ENCODE assay signal across 17 mouse cellular contexts in the genomic region with DNA sequence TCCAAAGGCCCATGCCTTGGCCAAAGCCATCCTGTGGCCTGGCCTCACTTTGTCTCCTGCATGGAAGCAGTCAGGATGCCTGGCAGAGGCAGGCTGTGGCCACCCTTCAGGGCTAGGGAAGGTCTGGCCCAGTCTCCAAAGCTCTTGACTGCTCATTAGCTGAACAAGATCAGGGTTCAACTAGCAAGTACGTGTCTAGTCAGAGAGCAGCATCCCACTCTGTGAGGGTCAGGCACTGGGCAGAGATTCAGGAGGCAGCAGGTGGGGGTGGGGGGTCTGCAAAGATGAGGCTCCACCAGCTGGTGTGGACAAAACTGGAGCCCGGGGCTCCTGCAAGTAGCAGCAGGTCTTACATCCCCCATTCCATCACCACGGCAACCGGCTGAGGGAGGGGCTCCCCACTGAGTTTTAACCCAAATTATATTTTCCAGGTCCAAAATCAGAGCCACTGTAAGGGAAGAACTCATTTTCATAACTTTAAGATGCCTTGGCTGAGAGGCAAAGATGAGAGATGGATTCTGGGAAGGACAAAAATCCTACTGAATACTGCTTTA. TPM values are rescaled to one million over a fixed set of nuclear protein-coding genes. Genes with fewer than 3 reads are reported as not detected.
DNase-seq lines count a peak whose midpoint lies in the region; ATAC-seq and TF ChIP-seq lines count a peak whose summit lies in the region.
"Had no signal": no experiment of that assay in that cellular context is flagged by ENCODE, and none has a peak within 500 bp of the region (broad histone marks: within the 10 kb centered on the region; RNA-seq: fewer than 3 reads in every experiment).

No protein-coding gene starts in this region.

- H3K4me3 ChIP-seq in midbrain, embryonic 16.5 days (ENCODE audit: low read depth, low read length) = no peak overlapping the region
- H3K4me3 ChIP-seq in intestine, postnatal 0 days (ENCODE audit: low read depth, low read length) = no peak overlapping the region
- no peak overlapping the region for H3K4me3 ChIP-seq in thymus, adult 2 months (ENCODE audit: control insufficient read depth, insufficient read depth, low read length)
- H3K4me3 ChIP-seq: embryonic facial prominence, embryonic 13.5 days; gastrocnemius, adult 2 months; heart, embryonic 12.5 days; myocyte had no signal

- no peaks in the 10 kb centered on the region for H3K9me3 ChIP-seq in midbrain, embryonic 16.5 days (replicated peaks; ENCODE audit: control insufficient read depth, low read length, poor library complexity, severe bottlenecking)
- H3K9me3 ChIP-seq in intestine, postnatal 0 days (ENCODE audit: control insufficient read depth) = no peaks in the 10 kb centered on the region
- H3K9me3 ChIP-seq: embryonic facial prominence, embryonic 13.5 days; heart, embryonic 12.5 days had no signal

- peak; percentile 3 for DNase-seq in adrenal gland, postnatal 25 days
- no peak for DNase-seq in adrenal gland, postnatal 14 days
- DNase-seq in left cerebral cortex, postnatal 14 days (ENCODE audit: low spot score in 2 of 2) = peak; percentile 20 to 51
- DNase-seq in left cerebral cortex, adult 18-20 months (ENCODE audit: low spot score in 2 of 2) = no peak
- peak; percentile 80 to 81 for DNase-seq in cerebellum, postnatal 36 days
- no peak for DNase-seq in thymus, adult 2 months
- DNase-seq: gastrocnemius, adult 2 months; kidney, postnatal 36 days; lung, postnatal 36 days; thymus, postnatal 14 days had no signal

- no peaks in the 10 kb centered on the region for H3K36me3 ChIP-seq in midbrain, embryonic 16.5 days (ENCODE audit: control insufficient read depth, insufficient read depth, low read length)
- no peaks in the 10 kb centered on the region for H3K36me3 ChIP-seq in intestine, postnatal 0 days (ENCODE audit: control insufficient read depth, insufficient read depth)
- H3K36me3 ChIP-seq in thymus, adult 2 months (ENCODE audit: control insufficient read depth, insufficient read depth, low read length) = no peaks in the 10 kb centered on the region
- H3K36me3 ChIP-seq: embryonic facial prominence, embryonic 13.5 days; heart, embryonic 12.5 days had no signal

- intact Hi-C loops in left cerebral cortex, postnatal 14 days (cut with DNase I) = no loop called here

- H3K27ac ChIP-seq in midbrain, embryonic 16.5 days (ENCODE audit: low read length) = peak overlapping the region; percentile 65
- no peak overlapping the region for H3K27ac ChIP-seq in intestine, postnatal 0 days (ENCODE audit: low read depth, low read length)
- H3K27ac ChIP-seq in thymus, adult 2 months (ENCODE audit: control insufficient read depth, insufficient read depth, low read length) = no peak overlapping the region
- H3K27ac ChIP-seq: embryonic facial prominence, embryonic 13.5 days; gastrocnemius, adult 2 months; liver, embryonic 14.5 days had no signal

- H3K9ac ChIP-seq in midbrain, embryonic 16.5 days (ENCODE audit: low read depth, low read length) = peak overlapping the region; percentile 40; the same call in 1 of the 2 replicates
- no peak overlapping the region for H3K9ac ChIP-seq in intestine, postnatal 0 days (ENCODE audit: low read depth, low read length)
- H3K9ac ChIP-seq: embryonic facial prominence, embryonic 13.5 days; heart, embryonic 12.5 days; liver, embryonic 14.5 days had no signal

- no peak overlapping the region for H3K4me2 ChIP-seq in midbrain, embryonic 16.5 days (ENCODE audit: low read length)
- H3K4me2 ChIP-seq in intestine, postnatal 0 days (replicated peaks; ENCODE audit: low read depth) = no peak overlapping the region
- H3K4me2 ChIP-seq: embryonic facial prominence, embryonic 13.5 days; heart, embryonic 12.5 days had no signal

- WGBS in midbrain, embryonic 16.5 days = 23% methylated on average over 4 of the region's 4 CpGs
- WGBS in intestine, postnatal 0 days = 74% methylated on average over 4 of the region's 4 CpGs
- 84% methylated on average over 4 of the region's 4 CpGs for WGBS in thymus, adult 2 months

- peaks cover 9% of the 10 kb centered on the region for H3K4me1 ChIP-seq in midbrain, embryonic 16.5 days (ENCODE audit: control insufficient read depth, insufficient read depth, low read length)
- H3K4me1 ChIP-seq in intestine, postnatal 0 days (replicated peaks; ENCODE audit: control insufficient read depth, insufficient read depth, low read length) = no peaks in the 10 kb centered on the region
- H3K4me1 ChIP-seq in thymus, adult 2 months (replicated peaks; ENCODE audit: control insufficient read depth, insufficient read depth, low read length) = no peaks in the 10 kb centered on the region
- H3K4me1 ChIP-seq: heart, embryonic 12.5 days had no signal

- TF ChIP-seq POLR2A in thymus, adult 2 months (IDR thresholded peaks at IDR 0.05; ENCODE audit: control insufficient read depth, extremely low read depth, insufficient read depth, low read length, poor library complexity) = no peak

- no peak for TF ChIP-seq CTCF in intestine, postnatal 0 days (IDR thresholded peaks at IDR 0.05; ENCODE audit: low read depth)
- no peak for TF ChIP-seq CTCF in thymus, adult 2 months (IDR thresholded peaks at IDR 0.05; ENCODE audit: borderline replicate concordance, control insufficient read depth, extremely low read depth, insufficient read depth, low read length, poor library complexity)

- H3K27me3 ChIP-seq in midbrain, embryonic 16.5 days (ENCODE audit: control insufficient read depth, insufficient read depth, low read depth, low read length) = no peaks in the 10 kb centered on the region
- H3K27me3 ChIP-seq in intestine, postnatal 0 days (replicated peaks; ENCODE audit: control insufficient read depth, insufficient read depth, low read length) = no peaks in the 10 kb centered on the region
- no peaks in the 10 kb centered on the region for H3K27me3 ChIP-seq in thymus, adult 2 months (ENCODE audit: control insufficient read depth, insufficient read depth, low read length)
- H3K27me3 ChIP-seq: embryonic facial prominence, embryonic 13.5 days had no signal

- ATAC-seq in midbrain, embryonic 16.5 days = peak; percentile 69; the same call in 1 of the 2 replicates
- ATAC-seq in intestine, postnatal 0 days = no peak

RNA-seq across cellular contexts. Expression of a gene that starts 5.7 kb away (rescaled TPM):
- not detected in 2 replicates for total RNA-seq in adrenal gland, postnatal 25 days (2021)
- total RNA-seq in adrenal gland, postnatal 14 days (2021) = 0.11 and 0.34 TPM in 2 replicates
- total RNA-seq in left cerebral cortex, postnatal 14 days (2021) = under 1 TPM; 0.17 to 0.33 TPM
- total RNA-seq in left cerebral cortex, adult 18-20 months (2021) = under 1 TPM in 1 of 2 experiments, not detected in 1; 0.19 TPM
- polyA plus RNA-seq in midbrain, embryonic 16.5 days (2015; fragmentation: Nextera tagmentation; extraction: Ambion mirVana) = 34.3 and 34.5 TPM in 2 replicates
- 1.0 and 1.2 TPM in 2 replicates for polyA plus RNA-seq in intestine, postnatal 0 days (2015; fragmentation: Nextera tagmentation; extraction: Ambion mirVana)
- polyA plus RNA-seq in thymus, adult 2 months (2012; rRNA removed) = 0.06 TPM in 1 of 2 replicates, not detected in the other
- total RNA-seq: gastrocnemius, adult 2 months; left cerebral cortex, postnatal 25 days had no signal
- polyA plus RNA-seq: myocyte had no signal

Comparison
In these comparisons a context has a peak if more than half of its experiments do, and no peak if none do; other contexts are left out.
1. DNase-seq: peak in adrenal gland, postnatal 25 days (single experiment), left cerebral cortex, postnatal 14 days (2 of 2) and cerebellum, postnatal 36 days (2 of 2); none in adrenal gland, postnatal 14 days (single experiment), left cerebral cortex, adult 18-20 months (0 of 2) and thymus, adult 2 months (single experiment).